Mouse (Mus musculus) thymus, postnatal 0 days (tissue): Measurements from ENCODE around the gene Ece1. TPM values are rescaled to one million over a fixed set of nuclear protein-coding genes. Genes with fewer than 3 reads are reported as not detected.
"Not testable (repeated sequence)": the region's sequence is repeated elsewhere in the genome, so short reads cannot be mapped to it uniquely, and the experiment has no call there.

Source experiments
- DNase-seq: peaks from one replicate; pipeline ENCODE4 v3.0.0-alpha.2; 2015; ENCODE audit warnings: low spot score
- polyA plus RNA-seq: library from polyadenylated mRNA; unstranded; fragments of >200 nt; fragmentation: Nextera tagmentation; extraction: Ambion mirVana; gene quantifications from 2 replicates; pipeline ENCODE4 v1.2.1, GENCODE M21; 2015

Gene Ece1
- polyA plus RNA-seq, 1 experiment from 2014 or later = 18.3 TPM

DNA sequence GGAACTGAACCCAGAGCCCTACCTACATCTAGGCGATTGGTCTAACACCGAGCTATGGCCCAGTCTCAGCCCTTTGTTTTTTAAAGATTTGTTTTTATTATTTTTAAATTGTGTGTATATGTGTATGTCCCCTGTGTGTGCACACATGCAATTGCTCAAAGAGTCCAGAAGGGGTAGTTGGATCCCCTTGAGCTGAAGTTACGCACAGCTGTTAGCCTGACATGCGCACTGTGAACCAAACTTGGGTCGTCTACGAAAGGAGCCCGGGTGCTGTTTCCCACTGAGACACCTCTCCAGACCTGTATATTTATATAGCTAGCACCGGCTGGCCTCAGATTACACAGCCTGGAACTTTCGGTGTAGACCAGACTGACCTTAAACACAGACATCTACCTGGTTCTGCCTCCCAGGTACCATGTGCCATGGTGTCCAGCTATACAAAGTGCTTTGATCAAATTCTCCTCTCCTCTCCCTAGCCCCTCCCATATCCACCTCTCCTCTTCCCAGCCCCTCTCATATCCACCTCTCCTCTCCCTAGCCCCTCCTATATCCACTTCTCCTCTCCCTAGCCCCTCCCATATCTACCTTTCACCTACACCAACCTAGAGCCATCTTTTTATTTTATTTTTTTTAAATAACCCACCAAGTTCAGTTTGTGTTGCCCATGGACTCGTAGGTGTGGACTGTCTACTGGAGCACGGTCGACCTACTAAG lies 79.3 kb downstream of the Ece1 start:
- DNase-seq = no peak

DNA sequence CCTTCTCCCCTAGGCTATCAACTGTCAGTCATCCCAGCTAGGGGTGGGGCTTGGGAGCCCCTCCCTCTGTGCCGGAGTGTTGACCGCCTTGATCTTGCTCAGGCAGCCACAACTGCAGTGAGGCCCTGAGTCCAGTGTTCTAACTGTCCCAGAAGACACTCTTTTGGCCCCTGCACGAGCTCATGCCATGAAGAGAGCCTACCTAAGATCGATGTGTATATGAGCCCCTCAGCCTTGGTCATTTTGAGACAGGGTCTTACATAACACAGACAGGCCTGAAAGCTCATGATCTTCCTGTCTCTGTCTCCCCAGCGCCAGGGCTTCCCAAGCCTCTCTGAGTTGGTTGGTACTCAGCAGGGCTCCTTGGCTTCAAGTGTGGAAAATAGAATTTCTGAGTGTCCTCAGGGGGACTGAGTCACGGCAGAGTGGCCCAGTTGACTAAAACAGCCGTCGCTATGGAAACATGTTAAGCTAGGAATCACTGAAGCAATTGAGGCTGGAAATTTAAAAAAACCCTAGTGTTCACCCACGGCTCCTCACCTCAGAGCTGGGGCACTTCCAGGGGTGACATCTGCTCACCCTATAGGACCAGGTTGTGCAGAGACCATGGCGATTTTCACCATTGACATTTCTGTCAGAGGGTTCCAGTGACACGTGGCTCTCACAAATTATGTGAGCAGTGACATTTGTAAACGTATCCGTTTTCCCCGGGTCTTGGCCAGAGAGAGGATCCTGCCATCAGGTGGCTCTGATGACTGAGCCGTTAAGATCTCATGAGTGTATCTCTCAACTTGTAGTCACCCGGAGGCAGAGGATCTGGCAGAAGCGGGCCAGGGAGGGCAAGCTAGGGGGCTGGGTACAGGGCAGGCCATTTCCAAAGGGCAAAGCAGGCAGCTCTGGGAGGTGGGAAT lies 80.1 kb downstream of the Ece1 start:
- no peak for DNase-seq

DNA sequence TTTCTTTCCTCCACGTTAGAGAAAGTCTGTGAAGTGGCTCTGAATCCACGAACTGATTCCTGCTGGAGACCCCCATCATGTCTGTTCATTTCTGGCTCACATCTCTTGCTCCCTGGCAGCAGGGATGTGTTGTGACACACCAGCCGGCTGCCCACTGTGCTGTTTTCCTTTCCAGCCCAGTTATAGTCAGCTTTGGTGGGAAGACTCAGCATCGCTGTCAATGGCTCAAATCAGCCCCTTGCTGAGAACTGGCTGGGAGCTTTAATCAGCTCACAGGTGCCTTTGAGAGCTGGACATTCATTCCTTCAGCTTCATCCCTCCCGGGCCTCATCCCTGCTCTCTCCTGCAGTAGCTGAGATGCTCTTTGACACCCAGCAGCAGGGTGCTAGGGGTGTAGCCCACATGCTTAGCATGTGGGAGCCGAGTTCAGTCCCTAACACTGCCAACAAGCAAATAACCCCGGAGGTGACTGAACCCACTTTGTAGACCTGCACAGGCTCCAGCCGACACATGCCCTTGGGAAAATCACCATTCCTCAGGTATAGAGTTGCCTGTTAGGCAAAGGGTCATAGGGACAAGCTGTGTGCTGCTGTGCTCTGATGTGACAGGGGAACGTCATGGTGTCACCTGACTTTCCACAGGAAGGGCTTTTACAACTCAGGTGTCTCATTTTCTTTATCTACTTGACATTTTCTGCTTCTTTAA lies 80.9 kb downstream of the Ece1 start:
- no peak for DNase-seq

DNA sequence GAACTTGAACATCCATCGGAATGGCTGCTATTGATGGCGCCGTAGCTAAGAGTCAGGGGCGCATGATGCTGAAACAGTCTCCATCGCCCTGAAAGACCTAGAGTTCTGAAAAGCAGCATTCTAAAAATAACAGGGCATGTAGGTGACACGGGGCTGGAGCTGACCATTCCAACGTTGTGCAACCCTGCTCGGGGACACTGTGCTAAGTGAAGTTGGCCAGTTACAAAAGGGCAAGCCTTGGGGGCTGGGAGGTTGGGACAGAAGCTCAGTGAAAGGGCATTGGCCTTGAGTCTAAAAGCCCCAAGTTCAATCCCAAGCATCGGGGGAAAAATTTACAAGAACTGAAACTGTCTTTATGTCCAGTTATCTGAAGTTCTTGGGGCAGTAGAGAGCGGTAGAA lies 81.5 kb downstream of the Ece1 start:
- DNase-seq = no peak

DNA sequence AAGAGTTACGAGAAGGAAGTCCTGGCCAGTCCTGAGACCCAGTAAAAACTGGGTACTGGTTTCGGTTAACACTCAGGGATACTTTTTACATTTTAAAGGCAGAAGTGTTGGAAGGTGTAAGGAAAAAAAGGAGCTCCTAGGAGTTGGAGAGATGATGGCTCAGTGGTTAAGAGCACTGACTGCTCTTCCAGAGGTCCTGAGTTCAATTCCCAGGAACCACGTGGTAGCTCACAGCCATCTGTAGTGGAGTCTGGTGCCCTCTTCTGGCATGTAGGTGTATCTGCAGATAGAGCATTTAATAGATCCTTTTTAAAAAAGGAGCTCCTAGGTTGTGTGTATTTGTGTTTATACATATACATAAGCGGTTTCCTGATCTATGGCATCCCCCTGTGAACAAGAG lies 83.3 kb downstream of the Ece1 start:
- DNase-seq = no peak

DNA sequence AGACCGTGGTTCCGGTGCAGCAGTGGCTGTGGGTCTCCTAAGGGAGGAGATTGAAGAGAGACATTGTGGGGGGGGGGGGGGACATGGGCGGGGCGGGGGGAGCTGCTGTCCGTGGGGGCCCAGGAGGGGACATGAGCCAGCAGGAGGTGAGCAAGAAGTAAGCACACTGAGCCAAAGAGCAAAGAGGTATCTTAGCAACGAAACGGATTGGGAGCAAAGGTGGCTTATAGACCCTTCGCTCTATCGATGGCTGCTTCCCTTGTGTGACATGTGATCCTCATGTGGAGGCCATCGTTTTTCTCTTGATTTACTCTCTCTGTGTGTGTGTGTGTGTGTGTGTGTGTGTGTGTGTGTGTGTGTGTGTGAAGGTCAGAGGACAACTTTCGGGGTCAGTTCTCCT lies 84.4 kb downstream of the Ece1 start:
- no peak for DNase-seq

DNA sequence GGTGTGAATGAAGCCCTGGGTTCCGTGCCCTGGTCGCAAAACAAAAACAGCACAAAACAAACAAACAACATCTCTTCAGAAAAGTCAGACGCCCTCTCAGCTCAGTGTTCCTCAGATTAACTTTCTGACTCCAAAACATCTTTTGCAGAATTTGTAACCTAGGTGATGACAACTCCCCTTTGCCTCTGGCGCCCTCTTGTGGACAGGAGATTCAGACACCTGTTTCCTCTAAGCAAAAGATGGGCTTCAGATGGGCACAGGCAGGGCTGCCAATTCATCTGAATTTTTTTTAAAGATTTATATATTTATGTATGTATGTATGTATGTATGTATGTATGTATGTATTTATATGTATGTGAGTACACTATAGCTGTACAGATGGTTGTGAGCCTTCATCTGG lies 90.8 kb downstream of the Ece1 start:
- peak; percentile 82 for DNase-seq

DNA sequence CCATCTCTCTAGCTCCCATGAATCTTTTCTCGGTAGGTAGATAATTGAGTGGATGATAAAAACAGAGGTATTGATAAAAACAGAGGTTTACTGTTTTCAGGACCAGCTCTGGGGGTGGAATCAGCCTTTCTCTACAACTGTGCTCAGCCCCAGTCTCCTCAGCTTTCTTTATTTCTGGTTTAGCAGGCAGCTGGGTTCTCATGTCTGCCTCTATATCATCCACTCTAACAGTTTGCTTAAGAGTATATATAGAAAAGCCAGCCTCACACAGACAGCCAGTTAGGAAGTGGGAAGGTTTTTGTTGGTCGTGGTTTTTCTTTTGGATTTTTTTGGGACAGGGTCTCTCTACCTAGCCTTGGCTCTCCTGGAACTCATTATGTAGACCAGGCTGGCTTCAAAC lies 92.1 kb downstream of the Ece1 start:
- no peak for DNase-seq

DNA sequence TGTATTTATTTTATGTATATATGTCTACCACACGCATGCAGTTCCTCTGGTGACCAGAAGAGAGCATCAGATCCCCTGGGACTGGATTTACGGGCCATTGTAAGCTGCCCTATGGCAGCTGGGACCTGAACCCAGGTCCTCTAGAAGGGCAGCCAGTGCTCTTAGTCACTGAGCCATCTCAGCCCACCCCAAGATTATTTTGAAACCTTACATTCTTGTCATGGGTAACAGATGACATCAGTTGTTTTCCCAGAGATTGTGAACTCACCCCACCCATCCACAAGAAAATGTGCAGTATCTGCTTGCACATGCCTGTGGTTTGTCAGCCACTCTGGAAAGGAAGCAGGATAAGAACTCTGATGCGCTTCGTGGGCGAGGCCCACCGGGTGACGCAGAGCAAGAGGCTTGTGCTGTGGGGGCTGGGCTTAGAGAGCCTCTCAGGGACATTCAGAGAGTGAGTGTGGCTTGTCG lies 92.9 kb downstream of the Ece1 start:
- DNase-seq = no peak

DNA sequence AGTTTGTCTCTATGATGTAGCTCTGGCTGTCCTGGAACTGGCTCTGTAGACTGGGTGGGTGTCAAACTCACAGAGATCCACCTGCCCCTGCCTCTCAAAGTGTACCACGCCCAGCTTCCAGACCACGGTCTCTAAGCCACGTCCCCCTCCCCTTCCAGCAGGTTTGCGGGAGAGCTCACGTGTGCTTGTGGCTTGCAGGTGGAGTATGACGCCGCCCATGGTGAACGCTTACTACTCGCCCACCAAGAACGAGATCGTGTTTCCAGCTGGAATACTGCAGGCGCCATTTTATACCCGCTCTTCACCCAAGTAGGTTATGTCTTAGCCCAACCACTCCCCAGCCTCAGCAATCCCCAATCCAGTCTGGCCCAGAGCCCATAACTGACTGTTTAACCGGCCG lies 94.2 kb downstream of the Ece1 start:
- DNase-seq = no peak

DNA sequence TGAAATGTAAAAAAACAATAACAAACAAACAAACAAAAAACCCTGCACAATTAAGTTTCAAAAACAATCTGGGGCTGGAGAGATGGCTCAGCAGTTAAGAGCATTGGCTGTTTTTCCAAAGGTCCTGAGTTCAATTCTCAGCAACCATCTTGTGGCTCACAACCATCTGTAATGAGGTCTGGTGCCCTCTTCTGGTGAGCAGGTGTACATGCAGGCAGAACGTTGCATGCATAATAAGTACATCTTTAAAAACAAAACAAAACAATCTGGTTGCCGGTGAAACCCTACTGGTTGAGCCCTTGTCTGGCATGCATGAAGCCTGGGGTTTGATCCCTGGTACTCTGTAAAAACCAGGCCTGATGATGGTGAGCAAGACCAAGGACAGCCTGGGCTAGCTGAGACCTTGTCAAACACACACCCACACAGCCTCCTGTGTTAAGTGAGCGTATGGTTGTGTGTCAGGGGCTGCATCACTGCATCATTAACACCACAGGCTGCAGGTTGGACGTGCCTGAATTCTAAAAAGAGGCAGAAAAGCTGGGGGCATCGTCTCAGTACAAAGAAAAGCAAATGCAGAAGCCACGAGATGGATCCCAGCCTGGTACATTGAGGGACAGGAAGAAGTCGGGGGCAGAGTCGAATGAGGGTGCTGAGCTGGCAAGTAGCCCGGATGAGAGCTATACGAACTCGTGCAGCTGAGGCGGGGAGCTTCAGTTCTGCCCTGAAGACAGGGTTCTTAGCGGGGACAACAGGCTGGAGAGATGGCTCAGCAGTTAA lies 98.0 kb downstream of the Ece1 start:
- no peak for DNase-seq

DNA sequence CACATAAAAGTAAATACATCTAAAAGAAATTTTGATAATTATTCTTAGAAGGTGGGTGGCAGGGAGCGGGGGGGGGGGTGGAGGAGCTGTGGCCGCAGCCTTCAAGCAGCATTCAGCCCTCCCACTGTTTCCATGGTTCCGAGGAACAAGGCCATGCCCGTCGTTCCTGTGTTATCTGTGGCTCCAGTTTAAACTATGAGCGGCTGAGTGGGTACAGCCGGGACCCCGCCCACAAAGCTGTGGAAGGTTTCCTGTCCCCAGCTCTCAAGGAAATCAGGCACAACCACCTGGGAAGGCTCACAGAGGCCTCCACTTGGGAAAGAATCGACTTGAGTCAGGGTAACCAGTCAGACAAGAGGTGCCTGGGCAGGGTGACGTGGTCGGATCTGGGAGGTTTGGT lies 98.7 kb downstream of the Ece1 start:
- no peak for DNase-seq

DNA sequence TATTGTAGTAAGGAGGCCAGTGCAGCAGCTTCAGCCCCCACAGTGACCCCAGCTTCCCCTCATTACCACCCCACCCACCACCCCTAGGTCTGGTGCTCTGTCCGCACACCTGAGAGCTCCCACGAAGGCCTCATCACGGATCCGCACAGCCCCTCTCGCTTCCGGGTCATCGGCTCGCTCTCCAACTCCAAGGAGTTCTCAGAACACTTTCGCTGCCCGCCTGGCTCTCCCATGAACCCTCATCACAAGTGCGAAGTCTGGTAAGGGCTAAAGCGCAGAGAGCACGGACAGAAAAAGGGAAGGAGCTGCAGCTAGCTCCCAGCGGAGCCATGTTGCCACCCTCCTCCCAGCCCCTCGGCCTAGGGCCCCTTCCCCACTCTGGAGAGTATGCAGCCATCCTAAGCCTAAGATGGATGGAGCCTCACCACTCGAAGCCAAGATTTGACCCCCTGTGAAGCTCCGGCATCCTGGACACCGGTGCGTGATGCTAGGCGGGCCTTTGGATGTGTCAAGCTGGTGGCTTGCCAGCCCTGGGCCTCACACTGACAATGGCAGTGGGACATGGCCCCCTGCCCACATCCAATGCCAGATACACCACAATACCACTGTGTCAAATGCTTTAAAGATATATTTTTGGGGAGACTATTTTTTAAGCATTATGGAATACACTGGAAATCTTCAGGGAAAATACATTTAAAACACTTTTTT lies 100.8 kb downstream of the Ece1 start:
- no peak for DNase-seq

DNA sequence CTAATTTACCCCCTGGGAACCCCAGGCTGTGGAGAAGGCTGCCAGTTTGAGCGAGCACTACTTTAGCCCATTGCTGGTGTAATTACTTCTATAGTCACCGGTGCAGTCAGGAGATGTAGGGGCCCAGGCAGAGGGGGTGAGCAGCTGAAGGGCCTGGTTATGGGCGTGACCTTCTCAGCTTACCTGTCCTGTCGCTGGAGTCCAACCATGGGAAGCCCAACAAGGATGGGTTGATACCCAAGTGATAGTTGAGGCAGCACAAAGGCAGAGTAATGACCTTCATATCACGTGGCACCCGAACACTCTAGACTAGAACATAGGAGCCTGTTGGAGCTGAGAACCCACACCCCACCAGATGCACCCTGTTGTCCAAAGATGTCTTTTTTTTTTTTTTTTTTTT lies 101.4 kb downstream of the Ece1 start:
- no peak for DNase-seq

DNA sequence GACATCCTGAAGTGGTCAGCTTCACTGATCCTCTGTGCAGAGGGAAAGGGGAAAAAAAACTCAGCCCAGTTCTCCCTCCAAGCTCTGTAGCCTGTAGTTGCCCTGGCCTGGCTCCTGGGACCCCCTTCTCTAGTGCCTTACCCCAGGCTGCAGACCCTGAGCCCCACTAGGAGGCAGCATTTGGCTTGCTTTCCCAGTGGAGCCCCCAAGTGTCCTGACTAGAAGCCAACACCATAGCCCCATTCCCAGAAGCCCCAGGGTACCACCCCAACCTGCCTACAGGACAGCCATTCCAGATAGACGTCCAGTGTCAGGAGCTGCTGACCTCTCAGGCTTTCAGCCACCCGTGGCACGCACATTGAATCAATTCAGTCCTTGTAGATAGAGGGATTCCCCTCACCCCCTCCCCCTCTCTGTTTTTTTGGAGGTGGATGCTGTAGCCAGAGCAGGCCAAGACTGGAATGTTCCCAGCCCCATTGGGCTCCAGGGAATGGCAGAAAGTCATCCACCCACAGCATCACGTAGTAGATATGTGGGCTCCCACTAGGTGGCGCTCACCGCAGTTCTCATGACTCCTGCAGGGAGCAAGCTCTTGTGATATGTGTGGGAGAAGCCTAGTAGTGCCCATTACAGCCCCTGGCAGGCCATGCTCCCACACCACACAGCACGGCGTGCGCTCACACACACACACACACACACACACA lies 102.0 kb downstream of the Ece1 start:
- DNase-seq = peak; percentile 64

DNA sequence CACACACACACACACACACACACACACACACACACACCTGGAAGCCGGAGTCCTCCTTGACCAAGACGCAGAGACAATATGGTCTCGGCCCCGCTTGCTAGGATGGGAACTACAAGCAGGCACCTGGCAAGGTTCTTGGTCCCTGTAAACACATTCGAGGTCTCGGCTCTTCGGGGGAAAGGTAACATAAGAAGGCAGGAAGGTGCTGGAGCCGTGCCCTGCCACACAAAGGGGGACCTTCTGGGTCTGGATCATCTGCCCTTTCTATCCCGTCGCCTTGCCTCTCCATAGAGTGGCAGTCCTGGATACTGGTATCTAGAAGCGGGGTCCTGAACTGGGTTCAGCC lies 102.5 kb downstream of the Ece1 start:
- no peak for DNase-seq

DNA sequence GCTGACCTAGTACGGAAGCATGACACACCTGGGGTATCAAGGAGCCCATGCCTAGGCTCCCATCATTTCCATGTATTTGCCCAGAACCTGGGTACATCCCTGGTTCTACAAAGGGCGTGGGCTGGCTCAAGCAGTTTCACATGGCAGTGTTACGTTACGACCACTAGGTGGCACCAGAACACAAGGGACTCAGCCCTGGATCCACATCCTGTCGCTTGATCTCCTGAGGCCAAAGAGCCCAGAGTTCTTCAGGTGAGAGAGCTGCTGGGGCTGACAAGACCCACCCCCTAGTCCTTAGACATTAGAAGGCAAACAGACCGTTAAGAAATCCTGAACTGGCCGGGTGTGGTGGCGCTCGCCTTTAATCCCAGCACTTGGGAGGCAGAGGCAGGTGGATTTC lies 106.2 kb downstream of the Ece1 start:
- peak; percentile 85 for DNase-seq

DNA sequence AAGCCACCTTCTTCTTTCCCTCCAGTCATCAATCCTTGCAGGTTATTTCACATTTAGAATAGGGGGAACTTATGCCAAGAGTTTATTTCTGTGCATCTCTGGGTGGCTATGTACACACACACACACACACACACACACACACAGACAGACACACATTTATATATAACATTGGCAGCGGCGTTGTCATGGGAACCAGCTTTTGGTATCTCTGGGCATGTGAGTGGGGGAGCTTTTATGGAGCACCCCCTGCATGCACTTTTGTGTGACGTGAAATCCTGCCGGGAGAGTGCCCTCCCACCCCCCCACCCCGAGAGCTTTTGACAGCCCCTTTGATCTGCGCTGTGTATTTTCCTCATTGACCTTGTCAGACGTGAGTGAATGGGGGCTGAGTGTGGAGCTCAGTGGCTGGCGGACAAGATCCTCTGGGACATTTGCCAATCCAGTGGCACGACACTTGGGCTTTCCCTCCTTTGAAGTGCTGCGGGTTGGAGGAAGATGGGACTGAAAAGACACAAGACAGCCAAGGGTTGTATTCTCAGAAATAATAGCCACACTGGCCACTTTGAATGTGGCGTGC lies 108.7 kb downstream of the Ece1 start:
- not testable (repeated sequence) for DNase-seq

DNA sequence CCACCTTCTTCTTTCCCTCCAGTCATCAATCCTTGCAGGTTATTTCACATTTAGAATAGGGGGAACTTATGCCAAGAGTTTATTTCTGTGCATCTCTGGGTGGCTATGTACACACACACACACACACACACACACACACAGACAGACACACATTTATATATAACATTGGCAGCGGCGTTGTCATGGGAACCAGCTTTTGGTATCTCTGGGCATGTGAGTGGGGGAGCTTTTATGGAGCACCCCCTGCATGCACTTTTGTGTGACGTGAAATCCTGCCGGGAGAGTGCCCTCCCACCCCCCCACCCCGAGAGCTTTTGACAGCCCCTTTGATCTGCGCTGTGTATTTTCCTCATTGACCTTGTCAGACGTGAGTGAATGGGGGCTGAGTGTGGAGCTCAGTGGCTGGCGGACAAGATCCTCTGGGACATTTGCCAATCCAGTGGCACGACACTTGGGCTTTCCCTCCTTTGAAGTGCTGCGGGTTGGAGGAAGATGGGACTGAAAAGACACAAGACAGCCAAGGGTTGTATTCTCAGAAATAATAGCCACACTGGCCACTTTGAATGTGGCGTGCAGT lies 112.9 kb downstream of the Ece1 start:
- not testable (repeated sequence) for DNase-seq
